Mouse (Mus musculus): ENCODE measurements around the gene Ric8b. TPM values are rescaled to one million over a fixed set of nuclear protein-coding genes. Genes with fewer than 3 reads are reported as not detected.
A peak's percentile ranks its signal among the peaks of the same experiment; 100 is the strongest.

The Ric8b gene
- total and polyA plus RNA-seq, 3 experiments = 20.5 to 42.1 (median 36.5) TPM

- 91% methylated on average over 9 of the region's 9 CpGs for WGBS
- Histone ChIP-seq H3K27me3 (ENCODE audit: control insufficient read depth, insufficient read depth, low read length) (no peaks in the 10 kb centered on the region), H3K9ac (ENCODE audit: low read depth, low read length) (no peak overlapping the region), H3K4me3 (no peak overlapping the region), H3K27ac (no peak overlapping the region), H3K4me1 (ENCODE audit: control insufficient read depth, insufficient read depth, low read length) (no peaks in the 10 kb centered on the region), H3K79me2 (replicated peaks; ENCODE audit: control insufficient read depth, insufficient read depth, low read length) (no peaks in the 10 kb centered on the region), H3K36me3 (ENCODE audit: control insufficient read depth, insufficient read depth, low read length) (0 out of 2 replicates have a peak, but pooled peaks cover 2% of the 10 kb centered on the region)
- TF ChIP-seq CTCF (IDR thresholded peaks at IDR 0.05) = no peak
- no peak for TF ChIP-seq EP300 (IDR thresholded peaks at IDR 0.05; ENCODE audit: insufficient read depth, low read depth, low read length)
- no peak for TF ChIP-seq POLR2A (IDR thresholded peaks at IDR 0.05; ENCODE audit: insufficient read depth, low read depth, low read length)
- no peak for DNase-seq
- intact Hi-C loops (cut with DNase I) = no loop called here
Measured at GRCm38 (mm10) chr10:85014456-85014976, 97.1 kb downstream of the Ric8b start.

GRCm38 (mm10) chr10:85022647-85023312 lies 105.4 kb downstream of the Ric8b start:
- no peaks in the 10 kb centered on the region for H3K36me3 ChIP-seq (ENCODE audit: control insufficient read depth, insufficient read depth, low read length)
- no peaks in the 10 kb centered on the region for H3K27me3 ChIP-seq (ENCODE audit: control insufficient read depth, insufficient read depth, low read length)

GRCm38 (mm10) chr10:85023313-85023666 lies 105.9 kb downstream of the Ric8b start:
- H3K36me3 ChIP-seq (ENCODE audit: control insufficient read depth, insufficient read depth, low read length) = no peaks in the 10 kb centered on the region
- 40% methylated on average over 6 of the region's 6 CpGs for WGBS
- no peak overlapping the region for H3K9ac ChIP-seq (ENCODE audit: low read depth, low read length)
- no peaks in the 10 kb centered on the region for H3K27me3 ChIP-seq (ENCODE audit: control insufficient read depth, insufficient read depth, low read length)
- H3K4me3 ChIP-seq = no peak overlapping the region
- intact Hi-C loops (cut with DNase I) = no loop called here
- no peak overlapping the region for H3K27ac ChIP-seq
- H3K79me2 ChIP-seq (replicated peaks; ENCODE audit: control insufficient read depth, insufficient read depth, low read length) = no peaks in the 10 kb centered on the region
- DNase-seq = no peak
- TF ChIP-seq EP300 (IDR thresholded peaks at IDR 0.05; ENCODE audit: insufficient read depth, low read depth, low read length) (no peak), POLR2A (IDR thresholded peaks at IDR 0.05; ENCODE audit: insufficient read depth, low read depth, low read length) (no peak), CTCF (IDR thresholded peaks at IDR 0.05) (no peak)
- no peaks in the 10 kb centered on the region; the same call in 1 of the 2 replicates for H3K4me1 ChIP-seq (ENCODE audit: control insufficient read depth, insufficient read depth, low read length)

More at GRCm38 (mm10) chr10:85022647-85023312, 105.4 kb downstream of the Ric8b start:
- intact Hi-C loops (cut with DNase I) = no loop called here
- no peaks in the 10 kb centered on the region; the same call in 1 of the 2 replicates for H3K4me1 ChIP-seq (ENCODE audit: control insufficient read depth, insufficient read depth, low read length)
- no peak for DNase-seq
- TF ChIP-seq EP300 (IDR thresholded peaks at IDR 0.05; ENCODE audit: insufficient read depth, low read depth, low read length) (no peak), POLR2A (IDR thresholded peaks at IDR 0.05; ENCODE audit: insufficient read depth, low read depth, low read length) (no peak), CTCF (IDR thresholded peaks at IDR 0.05) (no peak)
- H3K9ac ChIP-seq (ENCODE audit: low read depth, low read length) = no peak overlapping the region
- no peaks in the 10 kb centered on the region for H3K79me2 ChIP-seq (replicated peaks; ENCODE audit: control insufficient read depth, insufficient read depth, low read length)
- H3K4me3 ChIP-seq = no peak overlapping the region
- no peak overlapping the region for H3K27ac ChIP-seq
- WGBS = 80% methylated on average over 11 of the region's 11 CpGs

- TF ChIP-seq EP300 (IDR thresholded peaks at IDR 0.05; ENCODE audit: insufficient read depth, low read depth, low read length) (no peak), POLR2A (IDR thresholded peaks at IDR 0.05; ENCODE audit: insufficient read depth, low read depth, low read length) (no peak), CTCF (IDR thresholded peaks at IDR 0.05) (no peak)
- H3K36me3 ChIP-seq (ENCODE audit: control insufficient read depth, insufficient read depth, low read length) = no peaks in the 10 kb centered on the region
- no peak overlapping the region for H3K4me3 ChIP-seq
- no peaks in the 10 kb centered on the region; the same call in 1 of the 2 replicates for H3K4me1 ChIP-seq (ENCODE audit: control insufficient read depth, insufficient read depth, low read length)
- intact Hi-C loops (cut with DNase I) = no loop called here
- WGBS = 95% methylated on average over 11 of the region's 11 CpGs
- H3K27me3 ChIP-seq (ENCODE audit: control insufficient read depth, insufficient read depth, low read length) = no peaks in the 10 kb centered on the region
- no peak overlapping the region for H3K9ac ChIP-seq (ENCODE audit: low read depth, low read length)
- DNase-seq = no peak
- no peaks in the 10 kb centered on the region for H3K79me2 ChIP-seq (replicated peaks; ENCODE audit: control insufficient read depth, insufficient read depth, low read length)
- H3K27ac ChIP-seq = no peak overlapping the region
Measured at GRCm38 (mm10) chr10:85025799-85026424, 108.5 kb downstream of the Ric8b start.

- intact Hi-C loops (cut with DNase I) = no loop called here
- Histone ChIP-seq H3K27ac (no peak overlapping the region), H3K9ac (ENCODE audit: low read depth, low read length) (no peak overlapping the region), H3K79me2 (replicated peaks; ENCODE audit: control insufficient read depth, insufficient read depth, low read length) (no peaks in the 10 kb centered on the region), H3K36me3 (ENCODE audit: control insufficient read depth, insufficient read depth, low read length) (no peaks in the 10 kb centered on the region), H3K4me3 (no peak overlapping the region), H3K27me3 (ENCODE audit: control insufficient read depth, insufficient read depth, low read length) (no peaks in the 10 kb centered on the region), H3K4me1 (ENCODE audit: control insufficient read depth, insufficient read depth, low read length) (no peaks in the 10 kb centered on the region; the same call in 1 of the 2 replicates)
- WGBS = 46% methylated on average over 10 of the region's 10 CpGs
- peak; percentile 35 to 61 for DNase-seq
- no peak for TF ChIP-seq POLR2A (IDR thresholded peaks at IDR 0.05; ENCODE audit: insufficient read depth, low read depth, low read length)
- peak; percentile 64; the same call in 1 of the 2 replicates for TF ChIP-seq EP300 (IDR thresholded peaks at IDR 0.05; ENCODE audit: insufficient read depth, low read depth, low read length)
Measured at GRCm38 (mm10) chr10:85027619-85028175, 110.3 kb downstream of the Ric8b start.

All from heart, adult 2 months (tissue).